Mouse (Mus musculus) megakaryocyte, embryonic 14.5 days (primary cell): ENCODE measurements at regions not wholly inside any gene's neighbourhood (a gene's known extent, or its start where the extent isn't known, plus 50 kb on each side); places are given as distances from the start of the nearest gene placed in this dataset.

Source experiments
- FLI1 ChIP-seq: IDR thresholded peaks from 2 replicates; pipeline ENCODE4 v1.6.1; 2012; ENCODE audit warnings: low read length, inconsistent platforms, mixed read lengths
- GATA1 ChIP-seq: IDR thresholded peaks from 3 replicates; pipeline ENCODE4 v1.6.1; 2012; ENCODE audit warnings: mixed read lengths, low read length, inconsistent platforms, borderline replicate concordance

DNA sequence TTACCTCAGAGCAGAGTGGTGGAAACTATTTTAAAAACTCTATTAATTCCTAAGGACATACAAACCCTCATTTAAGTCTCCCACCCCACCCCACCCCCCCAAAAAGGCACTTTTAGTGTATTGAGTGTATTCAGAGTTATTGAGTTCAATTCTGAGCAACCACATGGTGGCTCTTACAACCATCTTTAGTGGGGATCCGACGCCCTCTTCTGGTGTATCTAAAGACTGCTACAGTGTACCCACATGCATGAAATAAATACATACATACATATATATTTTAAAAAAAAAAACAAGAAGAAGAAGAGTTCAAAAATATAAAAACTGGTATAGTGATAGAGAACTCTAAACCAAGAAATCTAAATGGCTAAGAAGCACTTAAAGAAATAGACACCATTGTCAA is 107.9 kb downstream of the Zfp97 start:
- TF ChIP-seq GATA1 (no peak), FLI1 (no peak)
